Mouse (Mus musculus): ENCODE measurements around the gene Fpr-rs3. TPM values are rescaled to one million over a fixed set of nuclear protein-coding genes. Genes with fewer than 3 reads are reported as not detected.

Fpr-rs3 gene
- not detected for total RNA-seq (2021)
- long read RNA-seq, experiment 1, result 0 reads
- long read RNA-seq, experiment 2, result 0 reads

- DNase-seq (ENCODE audit: low spot score in 2 of 2), result no peak
Measured at GRCm38 (mm10) chr17:20624777-20625176, at the start of gene Fpr-rs3. Fpr-rs3 (minus strand) TSS chr17:20624877.

GRCm38 (mm10) chr17:20596323-20596722, 28.4 kb downstream of the Fpr-rs3 start, which contains the start of gene Vmn2r110:
Vmn2r110 (minus strand) TSS chr17:20596423.
- DNase-seq (ENCODE audit: low spot score in 2 of 2), result no peak

Other genes with a start within 250 kb of the Fpr-rs3 start
- not detected for gene Vmn1r224, start 210.7 kb downstream of the Fpr-rs3 start, total RNA-seq (2021)
- gene Vmn2r108, start 143.5 kb downstream of the Fpr-rs3 start, total RNA-seq (2021), result not detected
- not detected for gene Vmn1r225, start 126.7 kb downstream of the Fpr-rs3 start, total RNA-seq (2021)
- gene Vmn2r109, start 60.1 kb downstream of the Fpr-rs3 start, total RNA-seq (2021), result not detected
- not detected for gene Vmn2r110, start 28.5 kb downstream of the Fpr-rs3 start, total RNA-seq (2021)
- gene Vmn1r226, start 58.0 kb upstream of the Fpr-rs3 start, total RNA-seq (2021), result not detected
- gene Vmn1r227, start 105.0 kb upstream of the Fpr-rs3 start, total RNA-seq (2021), result not detected
- gene Vmn1r228, start 161.3 kb upstream of the Fpr-rs3 start, total RNA-seq (2021), result not detected
- not detected for gene Vmn1r229, start 186.7 kb upstream of the Fpr-rs3 start, total RNA-seq (2021)
- not detected for gene Vmn1r230, start 215.6 kb upstream of the Fpr-rs3 start, total RNA-seq (2021)

All from adrenal gland, postnatal 4 days (tissue).